Mouse (Mus musculus) spleen, postnatal 36 days (tissue): ENCODE results near the gene Cpeb3.
"Not testable (repeated sequence)": the region's sequence is repeated elsewhere in the genome, so short reads cannot be mapped to it uniquely, and the experiment has no call there.

Source experiments
- DNase-seq, 2 experiments: peaks; one replicate each; pipeline ENCODE4 v3.0.0; 2022; ENCODE audit warnings: low spot score in 2 of 2, mixed read lengths in 1 of 2

The Cpeb3 gene

GRCm38 (mm10) chr19:37208176-37208755, at the start of gene Cpeb3:
Gene Cpeb3 (minus strand): TSS chr19:37208601.
- DNase-seq, result peak; percentile 14 to 43

DNA sequence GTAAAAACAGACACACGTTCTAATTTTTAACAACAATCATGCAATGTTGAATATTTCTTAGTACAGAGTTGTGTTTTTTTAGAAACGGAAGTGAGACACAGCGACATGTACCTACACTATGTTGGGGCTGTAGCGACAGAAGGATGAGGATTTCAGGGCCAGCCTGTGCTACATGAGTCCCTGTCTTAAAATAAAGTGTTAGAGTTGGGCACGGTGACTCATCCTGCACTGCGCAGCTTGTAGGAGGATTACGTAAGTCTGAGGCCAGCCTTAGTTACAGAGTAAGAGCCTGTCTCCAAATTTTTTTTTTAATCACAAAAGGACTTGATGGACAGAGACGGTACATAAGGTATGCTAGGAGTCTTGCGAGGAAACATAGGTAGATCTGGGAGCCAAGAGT, 46.9 kb upstream of the Cpeb3 start:
- DNase-seq, result no peak

DNA sequence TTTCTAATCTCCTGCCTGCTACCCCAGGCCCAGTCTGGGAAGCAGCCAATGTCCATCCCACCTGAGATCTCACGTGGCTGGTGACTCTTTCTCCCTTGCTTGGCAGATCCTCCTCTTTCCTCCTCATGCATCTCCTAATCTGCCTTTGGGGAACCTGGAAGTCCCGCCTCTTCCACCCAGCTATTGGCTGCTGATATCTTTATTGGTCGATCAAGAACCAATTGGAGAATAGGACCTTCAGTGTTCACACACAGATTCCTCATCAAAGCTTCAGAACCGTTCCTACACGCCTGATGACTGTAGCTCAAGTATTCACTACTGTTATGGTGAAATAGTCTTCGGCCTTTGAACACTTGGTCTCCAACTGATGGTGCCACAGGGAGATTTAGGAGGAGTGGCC, 43.7 kb upstream of the Cpeb3 start:
- DNase-seq, result no peak

GRCm38 (mm10) chr19:37248199-37248598, 39.8 kb upstream of the Cpeb3 start:
- no peak for DNase-seq

DNA sequence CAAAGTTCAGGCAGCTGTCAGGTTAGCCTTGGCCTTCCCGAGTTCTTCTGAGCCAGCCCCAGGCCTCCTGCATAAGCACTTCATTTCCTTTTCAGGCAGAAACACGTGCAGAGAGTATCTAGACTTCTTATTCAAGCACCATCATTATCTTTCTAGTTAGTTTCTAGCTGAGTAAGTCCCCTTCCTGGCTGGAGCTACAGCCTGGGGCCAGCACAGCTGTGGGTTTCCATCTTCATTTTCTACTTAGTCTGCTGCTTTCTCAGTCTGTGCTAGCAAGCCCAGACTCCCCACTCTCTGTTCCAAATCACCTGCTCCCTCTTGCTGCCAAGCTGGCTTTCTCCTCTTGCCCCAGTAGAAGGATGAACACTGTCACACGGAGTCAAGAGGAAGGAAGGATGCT, 38.5 kb upstream of the Cpeb3 start:
- no peak for DNase-seq

GRCm38 (mm10) chr19:37242707-37243106, 34.3 kb upstream of the Cpeb3 start:
- no peak for DNase-seq

- no peak for DNase-seq
These were observed 32.8 kb upstream of the Cpeb3 start for GRCm38 (mm10) chr19:37241201-37241600.

DNA sequence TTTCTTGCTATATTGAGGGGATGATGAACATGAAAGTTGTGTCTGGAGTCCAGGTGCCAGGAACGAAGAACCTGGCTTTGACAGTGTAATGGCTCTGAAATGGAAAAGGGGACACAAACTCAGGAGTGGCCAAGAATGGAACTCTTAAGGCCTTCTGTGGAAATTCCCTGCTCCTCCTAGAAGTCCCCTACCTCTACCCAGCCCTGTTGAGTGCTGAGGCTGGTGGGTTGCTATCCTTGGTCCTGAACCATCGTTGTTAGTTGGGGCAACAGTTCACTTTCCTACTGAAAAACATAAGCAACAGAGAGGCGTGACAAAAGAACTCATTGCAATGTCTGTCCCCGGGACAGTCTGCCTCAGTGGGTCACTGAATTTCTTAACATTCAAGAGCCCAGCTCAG, 30.7 kb upstream of the Cpeb3 start:
- DNase-seq, result peak in 1 of 2 experiments; percentile 19

DNA sequence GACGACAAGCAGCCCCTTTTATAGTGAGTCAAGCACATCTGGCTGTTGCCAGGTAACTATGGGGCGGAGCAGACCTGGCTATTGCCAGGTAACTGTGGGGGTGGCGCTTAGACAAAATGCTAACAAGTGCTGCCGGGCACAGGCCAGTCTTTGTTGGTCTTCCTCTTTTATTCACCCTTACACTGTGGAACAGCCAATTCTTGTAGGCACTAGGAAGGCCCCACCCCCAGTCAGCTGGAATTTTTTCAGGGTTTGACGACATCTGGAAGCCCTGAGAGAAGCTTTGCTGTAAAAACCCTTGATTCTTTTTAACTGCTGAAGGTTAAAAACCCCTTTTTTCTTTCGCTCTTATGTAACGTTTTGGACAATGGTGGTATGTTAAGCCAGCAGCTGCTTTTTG, 30.2 kb upstream of the Cpeb3 start:
- peak in 1 of 2 experiments; percentile 28 for DNase-seq

DNA sequence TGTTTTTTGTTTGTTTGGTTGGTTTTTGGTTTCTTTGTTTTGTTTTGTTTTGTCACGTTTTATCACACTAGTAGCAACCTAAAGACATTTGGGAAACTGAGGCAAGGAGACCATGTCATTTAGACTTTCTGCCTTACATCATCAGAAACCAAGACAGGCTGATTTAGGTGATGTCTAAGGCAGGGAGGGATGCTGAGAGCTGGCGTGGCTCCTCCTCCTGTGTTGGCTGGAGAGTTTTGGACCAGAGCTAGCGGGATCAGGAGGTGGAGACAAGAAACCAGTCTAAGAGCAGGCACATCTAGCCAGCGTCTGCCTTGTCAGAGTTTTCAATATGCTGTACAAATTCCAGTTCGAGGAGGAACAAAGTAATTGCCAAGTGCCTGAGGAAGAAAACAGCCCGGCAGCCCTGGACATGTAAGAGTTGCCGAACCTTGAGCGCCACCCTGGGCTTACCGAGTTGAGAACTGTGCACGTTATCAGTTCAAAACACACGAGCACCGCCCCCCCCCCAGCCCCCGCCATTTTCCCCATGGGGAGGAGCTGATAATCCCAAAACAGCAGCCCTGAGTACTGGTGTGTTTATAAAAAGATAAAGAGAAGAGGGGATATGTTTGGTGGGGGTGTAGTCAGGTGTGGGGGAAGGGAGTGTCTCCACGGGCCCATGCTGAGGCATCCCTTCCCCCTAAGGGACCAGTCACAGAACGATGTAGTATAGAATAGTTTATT, 29.5 kb upstream of the Cpeb3 start:
- DNase-seq, result peak; percentile 37 to 70

DNA sequence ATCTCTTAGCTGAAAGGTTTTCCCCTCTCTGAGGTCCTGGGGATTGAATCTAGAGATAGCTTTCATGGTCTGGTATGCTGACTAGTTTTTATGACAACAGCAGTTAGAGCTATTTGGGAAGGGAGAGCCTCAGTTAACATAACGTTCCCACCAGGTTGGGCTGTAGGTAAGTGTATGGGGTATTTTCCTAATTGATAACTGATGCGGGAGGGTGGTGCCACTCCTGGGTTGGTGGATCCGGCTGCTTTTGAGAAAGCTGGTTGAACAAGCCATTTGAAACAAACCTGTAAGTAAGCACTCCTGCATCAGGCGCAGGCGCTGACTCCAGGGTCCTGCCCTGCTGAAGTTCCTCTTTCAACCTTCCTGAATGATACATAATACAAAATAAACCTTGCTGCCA, 28.9 kb upstream of the Cpeb3 start:
- peak; percentile 27 to 57 for DNase-seq

- peak; percentile 27 to 59 for DNase-seq
These were observed 27.4 kb upstream of the Cpeb3 start for GRCm38 (mm10) chr19:37235818-37236217.

GRCm38 (mm10) chr19:37233561-37234539, 25.4 kb upstream of the Cpeb3 start:
- peak in 1 of 2 experiments; percentile 6 for DNase-seq

DNA sequence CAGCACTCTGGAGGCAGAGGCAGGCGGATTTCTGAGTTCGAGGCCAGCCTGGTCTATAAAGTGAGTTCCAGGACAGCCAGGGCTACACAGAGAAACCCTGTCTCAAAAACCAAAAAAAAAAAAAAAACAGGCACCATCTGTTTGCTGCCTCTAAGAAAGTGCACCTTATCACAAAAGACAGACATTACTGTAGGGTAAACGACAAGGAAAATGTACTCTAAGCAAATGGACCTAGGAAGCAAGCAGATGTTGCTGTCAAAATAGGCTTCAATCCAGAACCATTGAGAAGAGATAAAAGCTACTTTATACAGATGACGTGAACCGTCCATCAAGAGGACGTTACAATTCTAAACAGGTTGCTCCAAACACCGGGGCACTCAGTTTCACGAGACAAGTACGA, 24.2 kb upstream of the Cpeb3 start:
- DNase-seq, result not testable (repeated sequence)

GRCm38 (mm10) chr19:37225197-37225862, 16.9 kb upstream of the Cpeb3 start:
- DNase-seq, result no peak

GRCm38 (mm10) chr19:37214711-37215110, 6.3 kb upstream of the Cpeb3 start:
- no peak for DNase-seq

GRCm38 (mm10) chr19:37211416-37211815, 3.0 kb upstream of the Cpeb3 start:
- no peak for DNase-seq

DNA sequence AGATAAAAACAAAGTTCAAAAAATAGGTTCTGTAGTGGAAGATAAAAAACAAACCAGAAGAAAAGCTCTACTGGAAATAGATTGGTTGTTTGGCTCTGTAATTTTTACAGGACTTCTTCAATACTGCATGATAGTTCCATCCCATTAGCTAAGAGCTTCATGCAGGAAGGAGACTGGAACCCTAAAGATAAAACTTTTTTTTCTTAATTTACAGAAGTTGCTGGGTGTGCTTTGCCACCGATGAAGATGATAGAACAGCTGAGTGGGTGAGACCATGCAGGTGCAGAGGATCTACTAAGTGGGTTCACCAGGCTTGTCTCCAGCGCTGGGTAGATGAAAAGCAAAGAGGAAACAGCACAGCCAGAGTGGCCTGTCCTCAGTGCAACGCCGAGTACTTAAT, 2.1 kb upstream of the Cpeb3 start:
- DNase-seq, result no peak

DNA sequence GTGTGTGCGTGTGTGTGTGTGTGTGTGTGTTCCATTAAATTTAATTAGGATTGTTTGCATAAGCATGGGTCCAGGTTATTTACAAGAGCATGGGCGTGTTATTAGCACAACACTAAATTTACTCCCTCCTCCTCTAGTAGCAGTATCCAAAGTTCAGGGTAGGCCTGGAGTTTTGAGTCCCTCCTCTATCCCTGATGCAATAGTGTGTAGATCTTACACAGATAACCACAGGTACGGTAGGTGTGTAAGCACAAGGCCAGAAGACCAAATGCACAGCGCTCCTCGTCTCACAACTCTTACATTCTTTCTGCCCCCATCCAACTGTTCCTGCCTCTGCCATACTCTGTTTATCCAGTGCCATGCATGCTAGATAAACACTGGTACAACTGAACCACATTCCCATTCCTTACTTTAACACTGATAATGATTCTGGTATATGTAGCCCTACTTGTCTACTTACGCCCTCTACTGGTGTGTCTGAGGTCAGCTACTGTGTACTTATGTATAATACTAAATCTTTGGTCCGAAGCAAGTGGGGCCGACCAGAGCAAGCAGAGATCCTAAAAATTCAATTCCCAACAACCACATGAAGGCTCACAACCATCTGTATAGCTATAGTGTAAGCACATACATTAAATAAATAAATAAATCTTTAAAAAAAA, 1.2 kb upstream of the Cpeb3 start:
- no peak for DNase-seq

GRCm38 (mm10) chr19:37208986-37209385, 585 bp upstream of the Cpeb3 start:
- DNase-seq, result no peak
